Mouse (Mus musculus) lung, postnatal 36 days (tissue): ENCODE data around the gene Gm47969.
"Not testable (repeated sequence)": the region's sequence is repeated elsewhere in the genome, so short reads cannot be mapped to it uniquely, and the experiment has no call there.

Source experiments
- DNase-seq: peaks from one replicate; pipeline ENCODE4 v3.0.0; 2022; ENCODE audit warnings: mixed read lengths

Gm47969 gene

DNA sequence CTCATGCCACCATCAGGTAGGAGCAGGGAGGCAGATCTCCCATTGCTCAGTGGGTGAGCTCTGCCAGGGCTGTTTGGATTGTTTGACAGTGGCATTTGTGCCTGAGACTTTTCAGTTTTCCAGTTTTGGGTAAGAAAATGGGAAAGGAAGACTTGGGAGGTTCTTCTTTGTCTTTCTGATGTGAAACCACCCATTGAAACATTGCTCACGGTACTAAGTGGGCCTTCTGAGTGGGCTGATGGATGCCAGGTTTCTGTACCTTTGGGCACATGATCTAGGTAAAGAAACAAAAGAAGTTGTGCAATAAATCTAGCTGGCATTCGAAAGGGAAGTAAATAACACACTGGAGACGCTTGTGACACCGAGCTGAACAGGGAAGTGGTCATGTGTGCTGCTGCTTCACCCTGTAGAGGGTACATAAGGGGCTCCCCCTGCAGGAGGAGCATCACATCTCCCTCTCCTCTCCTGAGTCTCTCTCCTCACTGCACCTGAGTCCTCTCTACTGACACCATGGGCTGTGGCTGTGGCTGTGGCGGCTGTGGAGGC is at the start of gene Gm47969:
Gm47969 (plus strand) TSS at position 51 of the 546 bp plus-strand sequence.
- DNase-seq, result peak; percentile 75

- not testable (repeated sequence) for DNase-seq
Observed at GRCm38 (mm10) chr1:83000306-83000705, 44.4 kb upstream of the Gm47969 start, which contains the start of gene Gm47959. Gene Gm47959 (plus strand): TSS chr1:83000548.

DNA sequence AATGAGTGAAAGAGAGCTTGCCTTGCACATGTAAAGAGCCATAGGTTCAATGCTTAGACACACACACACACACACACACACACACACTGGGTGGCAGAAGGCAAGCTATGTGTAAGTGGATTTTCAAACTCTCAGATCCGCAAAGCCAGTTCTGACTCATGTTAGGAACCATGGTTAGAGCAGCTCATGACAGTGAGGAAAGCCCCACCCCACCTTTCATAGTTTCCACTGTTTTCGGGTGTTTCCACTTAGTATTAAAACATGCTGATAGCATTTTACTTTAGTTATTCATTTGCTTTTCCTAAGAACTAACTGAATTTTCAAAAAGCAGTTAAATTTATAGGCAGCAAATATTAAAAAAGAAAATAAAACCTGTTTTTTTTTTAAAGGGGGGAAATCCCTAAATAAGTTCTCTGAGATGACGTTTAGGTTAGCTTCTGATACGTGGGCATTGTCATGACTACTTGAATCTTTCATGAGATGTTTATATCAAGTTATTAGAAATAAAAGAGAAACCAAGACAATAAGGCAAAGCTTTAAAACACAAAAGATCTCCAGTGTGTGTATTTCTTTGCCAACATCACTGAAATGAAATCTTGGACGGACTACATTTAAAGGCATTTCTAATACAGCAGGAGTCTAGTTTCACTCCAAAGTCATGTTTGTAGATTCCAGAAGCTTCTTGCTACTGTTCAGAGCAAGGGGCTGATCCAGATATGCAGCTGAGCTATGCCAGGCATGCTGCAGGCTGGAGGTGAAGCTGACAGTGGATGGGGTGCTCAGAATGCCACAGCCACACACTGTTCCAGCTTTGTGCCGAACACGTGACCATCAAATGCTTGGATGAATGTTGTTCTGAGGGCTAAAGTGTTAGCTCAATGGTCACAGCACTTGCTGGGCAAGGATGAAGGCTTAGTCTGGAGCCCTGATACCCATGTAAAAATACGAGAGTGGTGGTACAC is 38.2 kb upstream of the Gm47969 start:
- peak; percentile 44 for DNase-seq

- no peak for DNase-seq
Observed at GRCm38 (mm10) chr1:83007471-83007870, 37.3 kb upstream of the Gm47969 start.

DNA sequence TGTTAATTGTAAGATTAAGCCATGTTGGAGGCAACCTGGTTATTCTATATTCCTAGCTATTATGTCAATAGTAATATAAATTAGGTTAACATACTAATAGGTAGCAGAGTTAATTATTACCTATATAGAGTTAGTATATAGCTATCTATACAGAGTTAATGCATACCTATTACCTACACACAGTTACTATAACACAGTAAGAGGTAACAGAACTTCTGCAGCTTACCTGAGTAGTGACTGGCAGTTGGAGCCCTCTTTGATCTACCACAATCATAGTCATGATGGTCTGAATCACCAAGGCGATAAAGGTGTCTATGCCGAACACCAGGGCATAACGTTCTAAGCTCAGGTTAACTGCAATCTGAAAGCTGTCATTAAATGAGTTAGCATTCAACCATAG is 30.3 kb upstream of the Gm47969 start:
- no peak for DNase-seq

GRCm38 (mm10) chr1:83015329-83015879 is 29.3 kb upstream of the Gm47969 start:
- DNase-seq, result no peak

GRCm38 (mm10) chr1:83016556-83016955 is 28.2 kb upstream of the Gm47969 start:
- DNase-seq, result no peak

DNA sequence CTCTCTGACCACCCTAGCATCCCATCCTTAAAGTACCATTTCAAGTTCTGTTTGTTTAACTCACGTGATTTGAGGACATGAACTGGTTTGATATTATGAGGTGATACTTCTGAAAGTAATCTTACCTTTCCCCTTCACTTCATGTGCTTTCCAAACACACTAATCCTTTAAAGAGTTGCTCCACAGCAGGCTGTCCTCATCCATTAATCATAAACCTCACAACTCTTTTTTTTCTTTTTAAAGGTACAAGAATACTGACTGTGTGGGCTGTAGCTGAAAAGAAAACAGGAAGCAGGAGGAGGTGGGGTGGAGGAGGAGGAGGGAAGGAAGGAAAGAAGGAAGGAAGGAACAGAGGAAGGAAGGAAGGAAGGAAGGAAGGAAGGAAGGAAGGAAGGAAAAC is 12.8 kb upstream of the Gm47969 start:
- DNase-seq, result no peak

DNA sequence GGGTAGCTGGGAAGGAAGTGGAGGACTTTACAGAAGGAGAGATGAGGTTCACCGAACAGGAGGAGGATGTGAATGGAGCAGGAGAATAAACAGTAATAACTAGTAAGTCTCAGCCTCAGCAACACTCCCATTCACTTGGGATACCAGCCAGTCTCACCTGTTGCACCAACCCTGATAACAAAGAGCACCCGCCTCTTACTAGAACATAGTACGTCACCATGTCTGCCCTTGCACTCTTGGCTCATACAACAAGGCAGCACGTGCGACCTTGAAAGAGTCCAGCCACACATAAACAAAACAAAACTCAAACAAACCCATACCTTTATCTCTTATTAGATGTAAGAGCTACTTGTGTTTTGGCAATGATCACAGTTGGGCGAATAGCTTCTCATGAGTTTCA is 12.2 kb upstream of the Gm47969 start:
- DNase-seq, result peak; percentile 59

GRCm38 (mm10) chr1:83034509-83034908 is 10.2 kb upstream of the Gm47969 start:
- DNase-seq, result no peak

- no peak for DNase-seq
Observed at GRCm38 (mm10) chr1:83036892-83037667, 7.7 kb upstream of the Gm47969 start.

DNA sequence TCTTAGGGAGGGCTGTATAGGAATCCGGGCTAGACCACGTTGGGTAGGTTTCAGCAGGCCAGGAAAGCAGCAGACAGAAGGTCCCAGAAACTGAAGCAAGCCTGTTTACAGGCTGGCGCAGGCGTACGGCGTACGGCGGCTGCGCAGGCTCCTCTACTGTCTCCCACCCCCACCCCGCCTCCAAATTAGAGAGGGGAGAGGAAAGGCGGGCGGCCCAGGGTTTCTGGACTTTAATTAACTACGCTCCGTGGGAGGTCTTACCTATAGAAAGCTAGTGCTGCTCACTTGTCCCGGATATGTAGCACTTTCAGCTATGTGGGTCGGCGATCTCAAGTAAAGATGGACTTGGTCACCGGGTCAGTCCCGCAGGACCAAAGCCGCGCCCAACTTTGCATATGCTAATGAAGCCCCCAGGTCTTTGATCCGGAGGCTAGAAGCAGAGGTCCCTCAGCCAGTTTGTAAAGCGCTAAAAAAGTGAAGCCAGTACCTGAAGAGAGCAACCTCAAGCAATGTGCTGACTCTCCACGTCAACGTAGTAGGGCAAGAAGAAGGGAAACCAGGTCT is 6.5 kb upstream of the Gm47969 start, which contains the start of gene Slc19a3:
Slc19a3 (minus strand) TSS at position 340 of the 564 bp plus-strand sequence.
- DNase-seq, result peak; percentile 42

GRCm38 (mm10) chr1:83039080-83039479 is 5.7 kb upstream of the Gm47969 start:
- DNase-seq, result peak; percentile 46

DNA sequence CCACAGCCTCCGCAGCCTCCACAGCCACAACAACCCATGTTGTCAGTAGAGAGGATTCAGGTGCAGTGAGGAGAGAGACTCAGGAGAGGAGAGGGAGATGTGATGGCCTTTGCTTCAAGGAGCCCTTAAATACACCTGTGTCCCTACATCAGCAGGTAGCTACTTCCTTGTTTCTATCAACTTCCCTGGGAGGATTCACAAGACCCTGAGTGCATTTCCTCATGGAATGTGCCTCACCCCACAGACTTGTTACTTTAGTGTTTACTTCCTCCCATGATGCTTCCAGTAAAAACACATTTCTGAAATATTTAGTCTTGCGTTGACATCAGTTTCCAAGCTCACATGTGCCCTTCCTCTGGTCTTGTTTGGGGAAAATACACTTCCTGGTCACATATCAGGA is 2.4 kb upstream of the Gm47969 start, which contains the start of gene Krtap28-10:
Krtap28-10 (minus strand) TSS at position 101 of the 400 bp plus-strand sequence.
- DNase-seq, result no peak

- no peak for DNase-seq
Observed at GRCm38 (mm10) chr1:83058481-83058880, 13.7 kb downstream of the Gm47969 start.

DNA sequence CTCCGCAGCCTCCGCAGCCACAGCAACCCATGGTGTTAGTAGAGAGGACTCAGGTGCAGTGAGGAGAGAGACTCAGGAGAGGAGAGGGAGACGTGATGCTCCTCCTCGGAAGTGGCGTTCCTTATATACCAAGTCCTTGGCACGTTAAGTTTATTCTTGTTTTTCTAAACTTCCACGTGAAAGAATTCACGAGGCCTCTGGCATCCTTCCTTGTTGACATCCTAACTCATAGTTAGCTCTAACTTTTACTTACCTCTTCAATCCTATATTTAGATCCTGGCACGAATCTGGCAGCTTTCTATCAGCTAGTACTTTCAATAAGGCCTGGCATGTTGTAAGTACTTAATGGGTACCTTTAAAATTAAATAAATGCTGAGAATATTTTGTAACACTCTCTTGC is 14.5 kb downstream of the Gm47969 start, which contains the start of gene A030005K14Rik:
A030005K14Rik (minus strand) TSS at position 101 of the 400 bp plus-strand sequence.
- no peak for DNase-seq

DNA sequence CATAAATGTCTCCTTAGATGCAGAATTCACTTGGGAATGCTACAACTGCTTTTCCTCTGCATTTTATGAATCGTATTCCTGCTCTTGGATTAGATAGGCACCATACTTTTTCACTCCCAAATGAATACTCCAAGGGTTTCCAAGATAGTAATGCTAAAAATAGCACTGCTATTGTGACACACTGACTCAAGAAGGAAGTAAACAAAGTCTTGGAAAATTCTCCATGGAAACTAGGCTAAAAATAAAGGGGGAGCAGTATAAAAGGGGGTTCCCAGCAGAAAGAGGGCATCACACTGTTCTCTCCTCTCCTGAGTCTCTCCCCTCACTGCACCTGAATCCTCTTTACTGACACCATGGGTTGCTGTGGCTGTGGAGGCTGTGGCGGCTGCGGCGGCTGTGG is 15.9 kb downstream of the Gm47969 start, which contains the start of gene Krtap28-13:
Krtap28-13 (plus strand) TSS at position 288 of the 400 bp plus-strand sequence.
- DNase-seq, result no peak

DNA sequence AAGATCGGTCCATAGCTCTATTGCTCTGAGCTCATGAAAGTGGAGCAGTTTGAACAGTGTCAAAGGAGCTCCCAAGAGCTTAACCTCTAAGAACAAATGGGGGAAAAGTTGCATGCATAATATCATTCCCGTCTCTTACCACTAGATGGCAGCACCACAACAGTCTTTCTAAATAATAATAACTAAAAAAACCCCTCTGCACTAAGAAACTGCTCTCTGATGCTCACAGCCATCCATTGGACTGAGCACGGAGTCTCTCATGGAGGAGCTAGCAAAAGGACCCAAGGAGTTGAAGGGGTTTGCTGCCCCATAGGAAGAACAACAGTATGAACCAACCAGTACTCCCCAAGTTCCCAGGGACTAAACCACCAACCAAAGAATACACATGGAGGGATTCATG is 20.1 kb downstream of the Gm47969 start:
- DNase-seq, result peak; percentile 49

GRCm38 (mm10) chr1:83066577-83066976 is 21.8 kb downstream of the Gm47969 start:
- no peak for DNase-seq

GRCm38 (mm10) chr1:83067205-83067604 is 22.5 kb downstream of the Gm47969 start:
- no peak for DNase-seq

DNA sequence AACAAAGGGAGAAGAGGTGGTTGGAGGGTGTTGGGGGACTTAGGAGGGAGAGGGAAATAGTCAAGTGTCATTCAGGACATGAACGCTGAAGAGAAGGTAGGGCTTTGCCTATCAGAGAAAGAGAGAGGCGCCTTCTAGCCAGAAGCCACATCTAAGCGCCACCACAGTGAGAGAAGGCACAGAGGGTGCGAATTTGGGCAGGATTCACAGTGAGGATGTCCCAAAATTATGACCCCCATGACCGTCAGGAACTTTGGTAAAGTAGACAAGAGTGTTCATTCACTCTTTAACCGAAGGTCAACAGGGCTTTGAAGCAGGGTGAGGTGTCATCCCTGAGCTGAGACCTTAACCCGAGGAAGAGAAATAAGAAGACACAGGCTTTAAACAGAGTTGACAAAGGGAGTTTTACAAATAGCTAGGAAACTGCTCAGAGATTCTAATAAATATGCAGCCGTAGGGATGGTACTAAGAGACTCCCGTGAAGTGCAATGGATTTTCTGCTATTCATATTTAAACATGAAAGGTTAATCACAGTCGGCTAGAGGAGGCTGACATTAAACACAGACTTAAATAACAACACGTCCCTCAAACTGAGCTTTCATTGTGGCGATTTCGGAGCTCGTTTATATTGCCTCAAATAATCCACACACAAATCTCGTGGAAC is 30.9 kb downstream of the Gm47969 start:
- no peak for DNase-seq
